Mouse (Mus musculus) testis, adult 2 months (tissue): ENCODE measurements around the gene Pdcl2.

Source experiments
- CTCF ChIP-seq: fragments of 200-500 bp; IDR thresholded peaks from 2 replicates; pipeline ENCODE4 v1.5.1; 2012; ENCODE audit warnings: low read depth, mild to moderate bottlenecking, inconsistent platforms, low read length, moderate library complexity; ENCODE audit not compliant: control insufficient read depth, insufficient read depth, insufficient replicate concordance
- POLR2A ChIP-seq: fragments of 200-500 bp; IDR thresholded peaks from 2 replicates; pipeline ENCODE4 v1.6.1; 2012; ENCODE audit warnings: low read depth, mild to moderate bottlenecking, inconsistent platforms, low read length, moderate library complexity; ENCODE audit not compliant: control insufficient read depth

DNA sequence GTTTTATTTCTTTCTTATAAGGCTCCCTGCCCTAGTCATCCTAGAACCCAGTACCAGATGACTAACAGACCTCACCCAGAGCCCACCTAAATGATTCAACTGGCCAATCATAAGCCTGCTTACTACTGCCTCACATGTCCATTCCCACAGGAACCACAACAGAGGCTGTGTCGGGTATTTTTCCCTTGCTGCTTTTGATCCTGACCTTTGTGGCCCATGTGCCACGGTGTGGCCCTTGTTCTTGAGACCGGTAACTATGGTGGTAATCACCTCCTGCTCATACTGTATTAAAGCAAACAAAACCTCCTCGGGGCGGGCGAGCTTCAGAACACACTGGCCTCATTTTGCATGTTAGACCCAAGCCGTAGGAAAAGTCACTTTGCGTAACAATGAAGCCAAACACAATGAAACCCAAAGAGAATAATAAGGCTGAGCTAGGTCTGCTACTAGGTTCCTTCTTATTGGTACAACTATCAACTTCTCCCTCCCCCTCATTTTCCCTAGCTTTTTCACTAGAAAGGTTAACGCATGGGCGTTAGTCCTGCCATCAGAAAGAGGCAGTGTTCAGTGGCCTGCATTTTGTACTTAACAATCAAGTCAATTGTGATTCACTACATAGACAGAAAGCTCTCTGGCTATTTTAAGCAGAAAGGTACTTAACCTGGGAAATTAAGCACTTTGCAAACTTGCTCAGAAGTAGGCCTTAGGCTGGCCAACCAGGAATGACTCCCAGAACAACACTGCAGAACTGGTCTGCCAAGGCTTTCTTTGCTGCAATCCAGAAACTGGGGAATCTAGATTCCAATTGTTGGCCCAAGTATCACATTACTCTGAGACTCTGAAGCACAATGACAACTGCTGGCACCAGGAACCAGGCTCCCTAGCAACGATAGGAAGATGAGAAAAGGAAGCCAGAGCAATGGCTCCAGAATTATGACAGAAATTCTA is 9.4 kb downstream of the Pdcl2 start:
- TF ChIP-seq CTCF = no peak
- no peak for TF ChIP-seq POLR2A
